Mouse (Mus musculus) midbrain, embryonic 13.5 days (tissue): Measurements from ENCODE around the gene Clcnka. TPM values are rescaled to one million over a fixed set of nuclear protein-coding genes. Genes with fewer than 3 reads are reported as not detected.

Experiments used
- ATAC-seq: fragments of 200-750 bp; cut with Nextera tagmentation; 2 replicates; pipeline ENCODE4 v1.8.0; 2017; ENCODE audit warnings: mild to moderate bottlenecking, moderate TSS enrichment, moderate library complexity
- H3K27ac ChIP-seq: fragments of 300-500 bp; sonication (generic); 2 replicates; pipeline ENCODE4 v1.5.1; 2015; ENCODE audit warnings: inconsistent platforms, mild to moderate bottlenecking, moderate library complexity
- H3K27me3 ChIP-seq: fragments of 300-500 bp; sonication (generic); 2 replicates; pipeline ENCODE4 v1.6.1; 2015; ENCODE audit warnings: mild to moderate bottlenecking, inconsistent platforms
- H3K36me3 ChIP-seq: fragments of 300-500 bp; sonication (generic); 2 replicates; pipeline ENCODE4 v1.6.1; 2015; ENCODE audit warnings: mild to moderate bottlenecking, inconsistent platforms
- H3K4me1 ChIP-seq: fragments of 300-500 bp; sonication (generic); replicated peaks from 2 replicates; pipeline ENCODE4 v1.6.1; 2015; ENCODE audit warnings: inconsistent platforms
- H3K4me2 ChIP-seq: fragments of 300-500 bp; sonication (generic); replicated peaks from 2 replicates; pipeline ENCODE4 v1.6.1; 2015; ENCODE audit warnings: moderate library complexity, mild to moderate bottlenecking, inconsistent platforms
- H3K4me3 ChIP-seq: fragments of 300-500 bp; sonication (generic); replicated peaks from 2 replicates; pipeline ENCODE4 v1.5.1; 2015; ENCODE audit warnings: mild to moderate bottlenecking, inconsistent platforms
- H3K9ac ChIP-seq: fragments of 300-500 bp; sonication (generic); replicated peaks from 2 replicates; pipeline ENCODE4 v1.6.1; 2015; ENCODE audit warnings: mild to moderate bottlenecking, inconsistent platforms
- H3K9me3 ChIP-seq: fragments of 300-500 bp; sonication (generic); 2 replicates; pipeline ENCODE4 v1.6.1; 2016; ENCODE audit warnings: mild to moderate bottlenecking, inconsistent platforms
- WGBS: fragments of 180-500 bp; shearing (Covaris S2); methylation state at CpG from one replicate; pipeline ENCODE4 v1.1.7; 2015; 5-methylcytosine and 5-hydroxymethylcytosine counted together
- microRNA-seq: library from miRNA; unstranded; fragments of <30 nt; microRNA quantifications from one replicate; pipeline ENCODE4, GENCODE M21; 2016
- polyA plus RNA-seq: library from polyadenylated mRNA; unstranded; fragments of >200 nt; fragmentation: Nextera tagmentation; extraction: Ambion mirVana; gene quantifications from 2 replicates; pipeline ENCODE4 v1.2.1, GENCODE M21; 2015

Clcnka gene
- polyA plus RNA-seq, 1 experiment from 2014 or later, result not detected

- peaks cover 21% of the 10 kb centered on the region for H3K4me1 ChIP-seq
- H3K27me3 ChIP-seq, result 0 out of 2 replicates have a peak, but pooled peaks cover 6% of the 10 kb centered on the region
- no peak for ATAC-seq
- no peak overlapping the region for H3K4me3 ChIP-seq
- no peaks in the 10 kb centered on the region for H3K36me3 ChIP-seq
- H3K9ac ChIP-seq, result no peak overlapping the region
- H3K9me3 ChIP-seq, result no peaks in the 10 kb centered on the region
- 68% methylated on average over 7 of the region's 7 CpGs for WGBS
- no peak overlapping the region for H3K27ac ChIP-seq
- H3K4me2 ChIP-seq, result no peak overlapping the region
Measured at GRCm38 (mm10) chr4:141341477-141341876, 57.0 kb downstream of the Clcnka start.

- peaks cover 42% of the 10 kb centered on the region for H3K4me1 ChIP-seq
- no peak overlapping the region for H3K4me2 ChIP-seq
- H3K27me3 ChIP-seq, result 0 out of 2 replicates have a peak, but pooled peaks cover 6% of the 10 kb centered on the region
- H3K27ac ChIP-seq, result no peak overlapping the region
- no peak overlapping the region for H3K4me3 ChIP-seq
- 5% methylated on average over 1 of the region's 1 CpGs for WGBS
- 0 out of 2 replicates have a peak overlapping the region, but pooled peaks have one; percentile 19 for H3K9ac ChIP-seq
- H3K36me3 ChIP-seq, result no peaks in the 10 kb centered on the region
- ATAC-seq, result no peak
- H3K9me3 ChIP-seq, result no peaks in the 10 kb centered on the region
Measured at GRCm38 (mm10) chr4:141338853-141339252, 59.7 kb downstream of the Clcnka start.

GRCm38 (mm10) chr4:141337986-141338385, 60.5 kb downstream of the Clcnka start:
- Histone ChIP-seq H3K27ac (no peak overlapping the region; the same call in 1 of the 2 replicates), H3K9me3 (no peaks in the 10 kb centered on the region), H3K4me2 (no peak overlapping the region), H3K4me3 (no peak overlapping the region), H3K9ac (no peak overlapping the region), H3K36me3 (no peaks in the 10 kb centered on the region), H3K27me3 (0 out of 2 replicates have a peak, but pooled peaks cover 6% of the 10 kb centered on the region), H3K4me1 (peaks cover 46% of the 10 kb centered on the region)
- no peak for ATAC-seq
- 33% methylated on average over 6 of the region's 6 CpGs for WGBS

- Histone ChIP-seq H3K4me1 (peaks cover 46% of the 10 kb centered on the region), H3K27me3 (0 out of 2 replicates have a peak, but pooled peaks cover 6% of the 10 kb centered on the region), H3K4me3 (no peak overlapping the region), H3K9ac (no peak overlapping the region), H3K36me3 (no peaks in the 10 kb centered on the region), H3K27ac (peak overlapping the region; percentile 79), H3K9me3 (no peaks in the 10 kb centered on the region), H3K4me2 (no peak overlapping the region)
- no peak for ATAC-seq
- WGBS, result 54% methylated on average over 6 of the region's 6 CpGs
Measured at GRCm38 (mm10) chr4:141336196-141336595, 62.3 kb downstream of the Clcnka start.

- Histone ChIP-seq H3K9ac (no peak overlapping the region), H3K4me1 (peaks cover 46% of the 10 kb centered on the region), H3K4me2 (no peak overlapping the region), H3K36me3 (no peaks in the 10 kb centered on the region), H3K27ac (peak overlapping the region; percentile 79), H3K4me3 (no peak overlapping the region), H3K9me3 (no peaks in the 10 kb centered on the region), H3K27me3 (0 out of 2 replicates have a peak, but pooled peaks cover 4% of the 10 kb centered on the region)
- WGBS, result 2% methylated on average over 3 of the region's 3 CpGs
- ATAC-seq, result peak; percentile 93
Measured at GRCm38 (mm10) chr4:141335263-141335796, 63.2 kb downstream of the Clcnka start.

- 28% methylated on average over 5 of the region's 5 CpGs for WGBS
Measured at GRCm38 (mm10) chr4:141334695-141335094, 63.8 kb downstream of the Clcnka start.

More at GRCm38 (mm10) chr4:141334695-141335094, 63.8 kb downstream of the Clcnka start:
- Histone ChIP-seq H3K9me3 (no peaks in the 10 kb centered on the region), H3K4me3 (no peak overlapping the region), H3K36me3 (no peaks in the 10 kb centered on the region), H3K9ac (no peak overlapping the region), H3K27ac (peak overlapping the region; percentile 79), H3K27me3 (no peaks in the 10 kb centered on the region), H3K4me2 (no peak overlapping the region), H3K4me1 (peaks cover 46% of the 10 kb centered on the region)
- peak; percentile 51 for ATAC-seq

Small RNA genes within 50 kb of the gene (microRNA-seq; reads per million reads assigned to microRNA genes)
- not detected for gene Gm25690

Other genes starting within 250 kb of the Clcnka start
- 6.4 and 8.9 TPM in 2 replicates for gene Rsg1, start 184.8 kb downstream of the Clcnka start, polyA plus RNA-seq
- 0.93 and 0.98 TPM in 2 replicates for gene Arhgef19, start 159.2 kb downstream of the Clcnka start, polyA plus RNA-seq
- 3.5 and 4.7 TPM in 2 replicates for gene Epha2, start 97.5 kb downstream of the Clcnka start, polyA plus RNA-seq
- 7.8 and 10.1 TPM in 2 replicates for gene Fam131c, start 30.5 kb downstream of the Clcnka start, polyA plus RNA-seq
- not detected in 2 replicates for gene Clcnkb, start 17.3 kb upstream of the Clcnka start, polyA plus RNA-seq
- not detected in 2 replicates for gene Hspb7, start 22.1 kb upstream of the Clcnka start, polyA plus RNA-seq
- gene Srarp, start 37.4 kb upstream of the Clcnka start, polyA plus RNA-seq, result not detected in 2 replicates
- 54.7 and 61.0 TPM in 2 replicates for gene Zbtb17, start 45.9 kb upstream of the Clcnka start, polyA plus RNA-seq
- 18.3 and 20.5 TPM in 2 replicates for gene Spen, start 139.9 kb upstream of the Clcnka start, polyA plus RNA-seq
- 24.0 and 24.7 TPM in 2 replicates for gene Fblim1, start 207.4 kb upstream of the Clcnka start, polyA plus RNA-seq
- gene Tmem82, start 219.9 kb upstream of the Clcnka start, polyA plus RNA-seq, result 0.10 and 0.27 TPM in 2 replicates
- gene Slc25a34, start 225.1 kb upstream of the Clcnka start, polyA plus RNA-seq, result 0.17 and 0.19 TPM in 2 replicates